Mouse (Mus musculus) hindbrain, embryonic 10.5 days (tissue): ENCODE measurements around the gene Frmpd4. TPM values are rescaled to one million over a fixed set of nuclear protein-coding genes. Genes with fewer than 3 reads are reported as not detected.

Experiments
- DNase-seq: peaks from one replicate; pipeline ENCODE4 v3.0.0-alpha.2; 2017; ENCODE audit warnings: low spot score
- H3K27ac ChIP-seq: fragments of 300-500 bp; sonication (generic); 2 replicates; pipeline ENCODE4 v1.5.1; 2016; ENCODE audit warnings: mild to moderate bottlenecking, moderate library complexity
- H3K27me3 ChIP-seq: fragments of 300-500 bp; sonication (generic); 2 replicates; pipeline ENCODE4 v1.6.1; 2016; ENCODE audit warnings: mild to moderate bottlenecking; ENCODE audit not compliant: poor library complexity, insufficient read depth, severe bottlenecking
- H3K36me3 ChIP-seq: fragments of 300-500 bp; sonication (generic); 2 replicates; pipeline ENCODE4 v1.6.1; 2016; ENCODE audit warnings: mild to moderate bottlenecking, moderate library complexity
- H3K4me1 ChIP-seq: fragments of 300-500 bp; sonication (generic); replicated peaks from 2 replicates; pipeline ENCODE4 v1.6.1; 2016; ENCODE audit warnings: mild to moderate bottlenecking
- H3K4me3 ChIP-seq: fragments of 300-500 bp; sonication (generic); 2 replicates; pipeline ENCODE4 v1.5.1; 2016; ENCODE audit warnings: mild to moderate bottlenecking, moderate library complexity
- H3K9me3 ChIP-seq: fragments of 300-500 bp; sonication (generic); 2 replicates; pipeline ENCODE4 v1.6.1; 2016; ENCODE audit warnings: mild to moderate bottlenecking, moderate library complexity
- WGBS: fragments of 180-500 bp; shearing (Covaris S2); methylation state at CpG from one replicate; pipeline ENCODE4 v1.1.7; 2016; 5-methylcytosine and 5-hydroxymethylcytosine counted together
- polyA plus RNA-seq: library from polyadenylated mRNA; unstranded; fragments of >200 nt; fragmentation: Nextera tagmentation; extraction: Ambion mirVana; gene quantifications from 2 replicates; pipeline ENCODE4 v1.2.1, GENCODE M21; 2016

Frmpd4 gene
- polyA plus RNA-seq, 1 experiment from 2014 or later, result 0.18 TPM

DNA sequence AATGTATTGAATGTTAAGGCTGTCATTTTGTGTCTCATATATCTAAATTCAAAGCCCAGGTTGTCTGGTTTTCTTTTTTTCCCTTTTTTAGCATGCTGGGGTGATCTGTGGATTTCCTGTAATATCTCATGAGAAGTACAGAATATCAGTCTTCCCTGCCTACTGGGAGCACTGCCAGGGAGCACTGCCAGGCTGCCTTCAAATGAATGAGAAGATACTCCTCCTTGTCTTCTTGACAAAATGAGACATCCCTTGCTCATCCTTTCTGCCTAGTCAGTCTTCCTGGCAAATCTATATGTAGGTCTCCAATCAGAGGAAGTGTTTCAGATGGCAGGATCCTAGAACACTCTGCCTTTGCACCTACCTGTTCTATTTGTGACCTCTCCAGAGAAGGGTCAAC is 535.4 kb downstream of the Frmpd4 start:
- Histone ChIP-seq H3K4me1 (no peaks in the 10 kb centered on the region), H3K27me3 (peaks cover 29% of the 10 kb centered on the region), H3K27ac (no peak overlapping the region), H3K36me3 (no peaks in the 10 kb centered on the region), H3K9me3 (no peaks in the 10 kb centered on the region), H3K4me3 (no peak overlapping the region)
- DNase-seq, result no peak

DNA sequence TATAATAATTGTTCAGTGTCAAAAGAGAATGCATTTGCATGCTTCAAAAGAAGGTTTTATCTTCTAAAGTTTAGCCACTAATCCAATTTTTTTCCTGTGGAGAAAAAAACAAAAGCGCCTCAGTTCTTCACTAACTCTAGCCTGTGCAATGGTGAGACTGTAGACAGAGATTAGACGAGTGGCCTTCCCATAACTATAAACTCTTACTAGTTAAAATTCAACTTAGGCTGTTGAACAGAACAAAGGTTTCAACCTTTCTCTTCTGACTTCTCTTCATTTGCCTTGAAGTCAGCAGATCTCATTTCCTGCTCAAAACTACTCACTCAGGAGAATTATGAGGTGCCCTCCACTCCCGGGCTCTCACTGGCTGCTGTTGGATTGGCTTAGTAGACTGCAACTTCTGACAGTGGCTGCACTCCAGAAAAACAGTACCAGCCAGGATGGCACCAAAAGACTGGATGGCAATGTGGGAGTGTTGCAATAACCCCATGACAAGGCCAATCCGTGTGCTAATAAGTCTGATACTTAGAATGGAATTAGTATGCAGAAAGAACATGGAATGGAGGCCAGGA is 556.4 kb downstream of the Frmpd4 start:
- H3K4me3 ChIP-seq, result no peak overlapping the region
- peaks cover 70% of the 10 kb centered on the region for H3K27me3 ChIP-seq
- no peaks in the 10 kb centered on the region for H3K9me3 ChIP-seq
- H3K36me3 ChIP-seq, result no peaks in the 10 kb centered on the region
- WGBS, result 90% methylated on average over 4 of the region's 4 CpGs
- DNase-seq, result no peak
- no peak overlapping the region for H3K27ac ChIP-seq
- H3K4me1 ChIP-seq, result no peaks in the 10 kb centered on the region

DNA sequence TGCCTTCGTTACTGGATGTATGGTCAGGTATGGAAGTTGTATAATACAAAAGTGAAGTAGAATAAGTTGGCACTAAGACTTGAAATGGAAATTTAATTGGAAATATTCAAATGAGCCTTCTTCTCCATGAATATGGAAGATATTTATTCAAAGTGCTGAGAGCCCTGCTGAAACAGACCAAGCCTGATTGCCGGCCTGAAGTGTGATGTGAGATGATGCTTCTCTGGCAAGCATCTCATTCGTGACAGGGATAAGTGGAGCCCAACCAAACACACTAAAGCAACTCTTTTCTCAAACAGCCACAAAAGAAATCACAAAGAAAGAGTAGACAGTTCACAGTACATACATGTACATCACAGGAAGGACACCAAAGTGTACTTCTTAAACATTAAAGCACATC is 559.2 kb downstream of the Frmpd4 start:
- peaks cover 75% of the 10 kb centered on the region for H3K27me3 ChIP-seq
- no peaks in the 10 kb centered on the region for H3K4me1 ChIP-seq
- H3K27ac ChIP-seq, result no peak overlapping the region
- no peak for DNase-seq
- no peak overlapping the region for H3K4me3 ChIP-seq
- H3K9me3 ChIP-seq, result no peaks in the 10 kb centered on the region
- H3K36me3 ChIP-seq, result no peaks in the 10 kb centered on the region
- WGBS, result 82% methylated on average over 3 of the region's 3 CpGs

DNA sequence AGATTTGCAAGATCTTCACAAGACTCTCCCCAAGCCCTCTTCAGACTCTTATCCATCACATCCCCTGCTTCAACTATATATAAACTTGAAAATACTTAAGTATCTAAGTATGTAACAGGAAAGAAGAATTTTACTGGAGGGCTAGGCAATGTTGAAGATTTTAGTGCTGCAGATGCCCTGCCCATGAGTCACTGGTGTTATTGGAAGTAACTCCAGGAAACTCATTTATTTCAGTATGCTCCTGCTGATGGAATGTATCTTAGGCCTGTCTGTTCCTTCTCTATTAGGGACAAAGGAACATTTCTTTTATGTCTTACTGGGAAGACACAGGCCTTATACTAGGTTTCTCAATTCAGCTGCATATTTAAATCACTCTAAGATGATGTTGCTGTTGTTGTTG is 592.2 kb downstream of the Frmpd4 start:
- peaks cover 62% of the 10 kb centered on the region for H3K27me3 ChIP-seq
- no peaks in the 10 kb centered on the region for H3K4me1 ChIP-seq
- DNase-seq, result no peak
- no peaks in the 10 kb centered on the region for H3K36me3 ChIP-seq
- H3K9me3 ChIP-seq, result no peaks in the 10 kb centered on the region
- H3K27ac ChIP-seq, result no peak overlapping the region
- H3K4me3 ChIP-seq, result no peak overlapping the region

DNA sequence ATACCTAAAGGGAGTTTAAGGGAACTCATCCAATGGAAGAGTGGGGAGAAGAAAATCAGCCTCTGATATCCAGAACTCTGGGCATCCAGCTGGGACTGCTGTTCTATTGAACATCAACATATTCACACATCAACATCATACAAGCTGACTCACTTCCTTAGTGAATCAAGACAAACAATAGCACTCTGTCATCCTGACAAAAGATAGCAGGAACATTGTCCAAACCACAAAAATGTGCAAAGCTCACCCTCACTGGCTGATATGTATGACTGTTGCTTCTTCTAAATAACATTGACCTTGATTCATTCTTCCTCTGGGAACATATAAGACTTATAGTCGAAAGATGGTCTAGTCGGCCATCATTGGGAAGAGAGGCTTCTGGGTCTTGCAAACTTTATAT is 625.8 kb downstream of the Frmpd4 start:
- DNase-seq, result no peak
- peaks cover 62% of the 10 kb centered on the region for H3K27me3 ChIP-seq
- H3K4me3 ChIP-seq, result no peak overlapping the region
- no peaks in the 10 kb centered on the region for H3K36me3 ChIP-seq
- H3K4me1 ChIP-seq, result no peaks in the 10 kb centered on the region
- no peaks in the 10 kb centered on the region for H3K9me3 ChIP-seq
- no peak overlapping the region for H3K27ac ChIP-seq
- 89% methylated on average over 2 of the region's 2 CpGs for WGBS

DNA sequence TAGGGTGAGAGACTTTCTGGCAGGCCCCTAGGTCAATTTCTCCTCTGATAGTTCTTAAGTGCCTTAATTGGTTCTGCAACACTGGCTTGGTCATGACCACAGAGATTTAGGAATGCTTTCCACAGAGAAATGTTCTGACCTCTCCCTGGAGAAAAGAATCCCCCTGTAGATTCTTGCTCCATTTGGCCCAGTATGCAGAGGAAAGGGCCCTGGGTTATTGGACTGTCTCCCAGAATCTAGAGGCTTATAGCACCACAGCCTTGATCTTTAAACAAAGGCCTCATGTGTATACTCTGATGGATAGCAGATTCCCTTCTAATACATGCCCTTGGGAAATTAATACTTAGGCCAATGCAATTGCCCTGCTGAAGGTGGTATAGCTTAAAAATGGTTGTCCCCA is 667.5 kb downstream of the Frmpd4 start:
- Histone ChIP-seq H3K9me3 (no peaks in the 10 kb centered on the region), H3K27me3 (peaks cover 42% of the 10 kb centered on the region), H3K4me1 (no peaks in the 10 kb centered on the region), H3K36me3 (no peaks in the 10 kb centered on the region), H3K27ac (no peak overlapping the region), H3K4me3 (no peak overlapping the region)
- no peak for DNase-seq

DNA sequence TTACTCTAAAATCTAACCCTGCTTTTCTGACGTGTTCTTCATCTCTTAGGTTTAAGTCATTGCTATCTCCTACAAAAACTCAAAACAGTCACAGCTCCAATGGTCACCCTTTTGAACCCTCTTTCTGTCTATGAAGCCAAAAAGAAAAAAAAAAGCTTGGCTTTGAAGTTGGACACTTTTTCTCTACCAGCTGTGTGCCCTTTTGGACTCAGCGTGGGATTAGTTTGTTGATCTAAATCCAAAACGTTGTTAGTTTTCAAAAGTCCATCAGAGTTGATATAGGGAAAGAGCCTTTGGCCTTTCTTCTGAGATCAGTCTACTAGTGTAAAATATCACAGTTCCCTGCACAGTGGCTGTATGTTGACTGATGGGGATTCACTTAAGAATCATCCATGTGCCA is 676.0 kb downstream of the Frmpd4 start:
- DNase-seq, result no peak
- WGBS, result 76% methylated on average over 3 of the region's 3 CpGs
- Histone ChIP-seq H3K9me3 (no peaks in the 10 kb centered on the region), H3K27ac (no peak overlapping the region), H3K27me3 (peaks cover 47% of the 10 kb centered on the region), H3K36me3 (no peaks in the 10 kb centered on the region), H3K4me3 (no peak overlapping the region), H3K4me1 (no peaks in the 10 kb centered on the region)

DNA sequence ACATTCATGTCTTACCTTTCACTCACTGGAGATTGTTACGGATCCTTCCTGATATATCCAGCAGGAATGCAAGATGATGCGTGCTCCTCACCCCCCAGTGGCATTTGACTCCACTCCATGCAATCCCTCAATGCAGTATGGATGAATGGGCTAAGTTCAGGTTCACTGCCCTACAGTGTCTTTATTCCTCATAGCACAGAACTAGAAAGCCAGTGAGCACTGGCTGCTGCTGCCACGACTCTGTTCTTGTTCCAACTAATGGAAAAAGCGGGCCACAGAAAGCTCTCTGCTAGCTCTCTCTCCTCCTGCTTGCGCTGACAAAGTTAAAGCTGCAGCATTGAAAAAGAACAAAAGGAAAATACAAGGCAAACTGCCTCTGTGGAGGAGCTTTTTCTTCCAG is 722.2 kb downstream of the Frmpd4 start:
- no peak for DNase-seq
- H3K27me3 ChIP-seq, result peaks cover 77% of the 10 kb centered on the region

DNA sequence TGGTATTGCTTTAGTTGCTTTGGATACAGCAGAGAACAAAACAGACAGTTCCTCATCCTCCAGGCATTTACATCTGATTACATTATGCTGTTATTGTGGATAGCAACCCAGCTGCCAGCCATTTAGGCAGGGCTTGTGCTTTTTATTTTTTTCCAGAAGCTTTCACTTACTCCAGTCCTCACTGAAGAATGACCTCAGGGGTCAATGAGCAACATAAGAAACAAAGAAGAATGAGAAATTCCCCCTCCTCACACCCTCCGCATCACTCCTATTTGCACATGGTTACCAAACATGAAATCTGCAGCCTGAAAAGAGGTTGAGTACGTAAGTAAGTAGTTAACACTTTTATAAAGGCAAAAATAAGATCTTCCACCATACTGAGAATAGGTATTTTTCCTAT is 744.5 kb downstream of the Frmpd4 start:
- DNase-seq, result peak; percentile 2

More for the DNA sequence above, 722.2 kb downstream of the Frmpd4 start:
- no peaks in the 10 kb centered on the region for H3K4me1 ChIP-seq
- WGBS, result 55% methylated on average over 5 of the region's 5 CpGs
- no peaks in the 10 kb centered on the region for H3K9me3 ChIP-seq
- no peak overlapping the region for H3K27ac ChIP-seq
- H3K36me3 ChIP-seq, result no peaks in the 10 kb centered on the region
- no peak overlapping the region for H3K4me3 ChIP-seq

DNA sequence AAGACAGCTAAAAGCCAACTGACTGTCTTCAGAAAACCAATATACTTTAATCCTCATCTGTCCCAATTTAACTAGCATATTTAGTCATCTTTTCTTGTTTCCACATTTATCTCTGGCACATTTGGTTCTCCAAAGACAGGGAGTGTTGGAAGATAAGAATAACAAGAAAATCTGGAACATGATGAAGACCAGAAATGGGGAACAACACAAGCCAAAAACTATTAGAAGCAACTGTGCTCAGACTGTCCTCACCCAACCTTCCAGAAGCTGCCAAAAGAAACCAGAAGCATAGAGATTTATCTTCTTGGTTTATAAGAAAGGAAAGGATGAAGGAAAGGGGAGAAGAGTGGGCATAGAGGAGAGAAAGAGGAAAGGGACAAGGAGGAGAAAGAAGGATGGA is 748.6 kb downstream of the Frmpd4 start:
- no peak overlapping the region for H3K4me3 ChIP-seq
- no peaks in the 10 kb centered on the region for H3K9me3 ChIP-seq
- H3K27me3 ChIP-seq, result peaks cover 42% of the 10 kb centered on the region
- H3K36me3 ChIP-seq, result no peaks in the 10 kb centered on the region
- DNase-seq, result no peak
- no peak overlapping the region for H3K27ac ChIP-seq
- no peaks in the 10 kb centered on the region for H3K4me1 ChIP-seq

More for the DNA sequence above, 744.5 kb downstream of the Frmpd4 start:
- WGBS, result 43% methylated on average over 2 of the region's 2 CpGs
- H3K4me3 ChIP-seq, result no peak overlapping the region
- no peaks in the 10 kb centered on the region for H3K4me1 ChIP-seq
- peaks cover 43% of the 10 kb centered on the region for H3K27me3 ChIP-seq
- no peaks in the 10 kb centered on the region for H3K9me3 ChIP-seq
- no peaks in the 10 kb centered on the region for H3K36me3 ChIP-seq
- H3K27ac ChIP-seq, result no peak overlapping the region

DNA sequence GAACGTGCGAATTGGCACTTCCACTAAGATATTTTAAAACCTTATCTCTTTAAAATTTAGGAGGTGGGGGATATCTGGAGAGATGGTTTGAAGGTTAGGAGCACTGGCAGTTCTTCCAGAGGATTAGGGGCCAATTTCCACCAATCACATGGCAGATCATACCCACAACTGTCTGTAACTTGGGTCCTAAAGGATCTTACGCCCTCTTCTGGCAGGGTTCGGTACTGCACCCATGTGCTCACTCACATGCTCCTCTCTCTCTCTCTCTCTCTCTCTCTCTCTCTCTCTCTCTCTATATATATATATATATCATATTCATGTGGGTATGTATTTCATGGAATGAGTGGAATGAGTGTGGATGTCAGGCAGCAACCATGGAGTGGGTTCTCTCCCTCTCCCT is 759.7 kb downstream of the Frmpd4 start:
- DNase-seq, result peak; percentile 20
- WGBS, result 46% methylated on average over 4 of the region's 4 CpGs
- Histone ChIP-seq H3K27ac (no peak overlapping the region), H3K4me1 (no peaks in the 10 kb centered on the region), H3K4me3 (no peak overlapping the region), H3K36me3 (no peaks in the 10 kb centered on the region), H3K27me3 (peaks cover 62% of the 10 kb centered on the region), H3K9me3 (no peaks in the 10 kb centered on the region)

DNA sequence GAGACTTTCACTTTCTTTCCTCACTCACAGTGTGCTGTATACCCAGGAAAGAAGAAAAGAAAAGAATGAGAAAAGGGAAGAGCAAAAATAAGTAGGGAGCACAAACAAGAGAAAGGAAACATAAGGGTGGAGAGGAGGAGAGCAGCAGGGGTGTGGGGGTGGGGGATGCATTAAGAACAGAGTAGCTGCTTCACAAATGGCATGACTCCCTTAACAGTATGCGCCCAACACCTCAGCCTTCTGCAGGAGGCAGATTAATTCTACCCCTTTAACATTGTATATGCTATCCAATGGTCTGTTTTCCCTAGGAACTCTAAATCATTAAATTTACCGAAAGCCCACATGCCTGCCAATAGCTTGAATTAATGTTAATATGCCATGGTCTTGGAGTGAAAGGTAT is 766.9 kb downstream of the Frmpd4 start:
- Histone ChIP-seq H3K4me1 (no peaks in the 10 kb centered on the region), H3K27me3 (peaks cover 71% of the 10 kb centered on the region), H3K4me3 (no peak overlapping the region), H3K36me3 (no peaks in the 10 kb centered on the region), H3K27ac (no peak overlapping the region), H3K9me3 (no peaks in the 10 kb centered on the region)
- no peak for DNase-seq
- 80% methylated on average over 2 of the region's 2 CpGs for WGBS

DNA sequence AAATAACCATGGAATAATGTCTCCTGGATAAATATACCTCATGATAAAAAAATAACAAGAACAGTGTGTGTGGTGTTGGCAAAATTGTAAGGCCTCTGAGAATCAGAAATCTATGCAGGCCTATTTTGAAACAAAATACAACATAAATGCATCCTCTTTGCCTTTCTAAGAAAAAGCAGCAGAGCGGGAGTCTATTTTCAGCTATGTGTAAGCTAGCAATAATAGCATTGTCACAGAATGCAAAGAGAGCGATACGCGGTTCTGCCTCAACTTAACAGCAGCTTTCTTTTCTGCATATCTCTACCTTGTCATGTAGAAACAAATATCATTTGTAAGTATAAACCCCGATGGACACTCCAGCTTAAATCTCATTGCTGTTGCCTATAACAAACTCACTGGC is 768.5 kb downstream of the Frmpd4 start:
- H3K27ac ChIP-seq, result no peak overlapping the region
- H3K27me3 ChIP-seq, result peaks cover 69% of the 10 kb centered on the region
- no peak overlapping the region for H3K4me3 ChIP-seq
- 94% methylated on average over 5 of the region's 5 CpGs for WGBS
- H3K9me3 ChIP-seq, result no peaks in the 10 kb centered on the region
- H3K4me1 ChIP-seq, result no peaks in the 10 kb centered on the region
- DNase-seq, result no peak
- H3K36me3 ChIP-seq, result no peaks in the 10 kb centered on the region

DNA sequence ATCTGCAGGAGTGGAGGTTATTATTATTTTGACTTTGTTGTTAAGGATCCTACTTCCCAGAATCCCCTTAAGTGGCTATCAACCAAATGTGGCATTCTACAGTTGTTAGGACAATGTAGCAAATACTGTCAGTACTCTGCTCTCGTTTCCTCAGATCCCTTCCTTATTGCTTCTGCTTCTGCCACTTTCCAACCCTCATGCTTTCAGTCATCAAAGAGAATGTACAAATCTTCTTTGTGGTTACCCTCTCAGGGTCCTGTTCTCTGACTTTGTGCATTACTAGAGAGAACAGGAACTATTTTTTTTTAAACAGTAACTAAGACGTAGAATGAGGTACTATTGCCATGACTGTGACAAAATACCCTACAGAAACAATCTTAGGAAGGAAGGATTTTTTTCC is 788.3 kb downstream of the Frmpd4 start:
- Histone ChIP-seq H3K27me3 (peaks cover 87% of the 10 kb centered on the region), H3K4me1 (no peaks in the 10 kb centered on the region), H3K36me3 (no peaks in the 10 kb centered on the region), H3K4me3 (no peak overlapping the region), H3K9me3 (no peaks in the 10 kb centered on the region), H3K27ac (no peak overlapping the region)
- DNase-seq, result no peak
- 89% methylated on average over 2 of the region's 2 CpGs for WGBS
